Mouse (Mus musculus): ENCODE results near the gene Gm9913. TPM values are rescaled to one million over a fixed set of nuclear protein-coding genes. Genes with fewer than 3 reads are reported as not detected.

Gene Gm9913
- polyA plus RNA-seq, 1 experiment from 2014 or later = 0.24 TPM

DNA sequence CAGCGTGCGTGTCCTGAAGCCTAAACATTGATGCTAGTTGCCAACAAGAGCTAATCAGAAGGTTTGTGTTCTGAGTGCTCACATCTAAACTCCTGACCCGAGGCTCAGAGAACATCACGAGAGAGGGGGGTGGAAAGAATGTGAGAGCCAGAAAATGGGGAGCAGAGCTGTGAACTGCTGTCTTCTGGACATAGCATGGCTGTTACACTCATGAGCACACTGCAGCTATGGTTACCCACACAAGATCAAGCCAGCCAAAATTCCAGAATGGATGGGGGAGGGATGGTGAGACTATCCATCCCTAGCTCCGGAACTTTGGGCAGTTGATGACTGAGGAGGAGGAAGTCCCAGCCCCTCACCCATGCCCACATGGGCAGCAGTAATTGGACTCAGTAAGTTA is 24.8 kb upstream of the Gm9913 start:
- no peak overlapping the region for H3K27ac ChIP-seq (replicated peaks)
- 70% methylated on average over 5 of the region's 5 CpGs for WGBS
- H3K4me2 ChIP-seq (replicated peaks) = no peak overlapping the region
- peaks cover 3% of the 10 kb centered on the region for H3K4me1 ChIP-seq
- ATAC-seq (ENCODE audit: insufficient number of reproducible peaks, low FRiP score, low TSS enrichment, low read depth) = no peak
- H3K9ac ChIP-seq = no peak overlapping the region
- H3K36me3 ChIP-seq = peaks cover 16% of the 10 kb centered on the region; the same call in 1 of the 2 replicates
- H3K4me3 ChIP-seq (replicated peaks) = no peak overlapping the region
- no peaks in the 10 kb centered on the region for H3K27me3 ChIP-seq
- H3K9me3 ChIP-seq (replicated peaks) = no peaks in the 10 kb centered on the region

DNA sequence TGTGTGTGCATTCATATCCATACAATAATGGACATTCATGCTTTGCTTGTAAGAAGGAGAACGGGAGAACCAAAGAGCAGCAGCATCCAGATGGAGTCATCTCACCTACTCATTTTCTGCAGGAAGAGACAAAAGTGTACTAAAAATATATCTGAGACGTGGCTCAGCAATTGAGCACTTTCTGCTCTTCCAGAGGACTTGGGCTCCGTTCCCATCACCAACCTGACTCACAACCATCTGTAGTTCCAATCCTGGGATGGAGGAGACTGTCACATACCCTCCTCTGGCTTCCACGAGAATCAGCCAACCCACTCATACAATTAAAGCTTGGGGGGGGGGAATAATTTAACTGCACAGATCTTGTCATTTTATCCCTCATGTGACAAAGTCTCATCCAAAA is 23.8 kb upstream of the Gm9913 start:
- Histone ChIP-seq H3K27ac (replicated peaks) (no peak overlapping the region), H3K4me3 (replicated peaks) (no peak overlapping the region), H3K9ac (no peak overlapping the region), H3K4me1 (peaks cover 3% of the 10 kb centered on the region), H3K36me3 (peaks cover 13% of the 10 kb centered on the region; the same call in 1 of the 2 replicates), H3K9me3 (replicated peaks) (no peaks in the 10 kb centered on the region), H3K4me2 (replicated peaks) (no peak overlapping the region), H3K27me3 (no peaks in the 10 kb centered on the region)
- WGBS = 83% methylated on average over 4 of the region's 4 CpGs
- no peak for ATAC-seq (ENCODE audit: insufficient number of reproducible peaks, low FRiP score, low TSS enrichment, low read depth)

DNA sequence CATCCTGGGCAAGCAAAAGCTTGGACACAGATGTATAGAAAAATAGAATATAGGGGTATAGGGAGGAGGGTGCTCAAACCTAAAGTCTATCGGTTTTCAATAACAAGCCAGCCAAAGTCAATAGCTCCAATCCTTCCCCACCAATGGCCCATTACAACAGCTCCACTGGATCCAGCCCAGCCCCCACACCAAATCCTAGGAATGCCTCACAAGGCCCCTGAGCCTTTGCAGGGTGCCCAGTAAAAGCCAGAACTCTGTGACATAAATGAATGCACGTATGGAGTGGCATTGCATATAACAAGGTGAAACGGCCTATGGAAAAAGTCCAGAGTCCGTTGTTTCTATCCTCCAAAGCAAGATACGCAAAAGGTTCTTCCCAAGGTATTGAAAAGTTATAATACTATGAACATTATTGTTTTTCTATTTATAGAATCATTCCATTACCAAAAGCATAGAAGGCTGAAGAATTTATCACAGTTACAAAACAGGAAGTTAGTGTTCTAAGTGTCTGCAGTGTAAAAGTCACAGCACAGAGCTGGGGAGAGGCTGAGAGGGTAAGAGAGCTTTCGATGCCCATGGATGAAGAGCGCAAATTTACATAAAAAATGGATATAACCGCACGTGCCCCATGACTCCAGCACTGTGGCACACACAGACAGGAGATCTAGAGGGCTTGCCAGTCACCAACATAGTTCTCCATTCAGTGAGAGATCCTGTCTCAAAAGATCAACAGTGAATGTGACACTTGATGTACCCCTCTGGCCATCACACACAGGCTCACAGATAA is 23.2 kb upstream of the Gm9913 start:
- Histone ChIP-seq H3K27me3 (no peaks in the 10 kb centered on the region), H3K27ac (replicated peaks) (no peak overlapping the region), H3K9me3 (replicated peaks) (no peaks in the 10 kb centered on the region), H3K4me3 (replicated peaks) (no peak overlapping the region), H3K4me2 (replicated peaks) (no peak overlapping the region), H3K4me1 (peaks cover 3% of the 10 kb centered on the region), H3K9ac (no peak overlapping the region), H3K36me3 (peaks cover 7% of the 10 kb centered on the region; the same call in 1 of the 2 replicates)
- 91% methylated on average over 9 of the region's 9 CpGs for WGBS
- no peak for ATAC-seq (ENCODE audit: insufficient number of reproducible peaks, low FRiP score, low TSS enrichment, low read depth)

DNA sequence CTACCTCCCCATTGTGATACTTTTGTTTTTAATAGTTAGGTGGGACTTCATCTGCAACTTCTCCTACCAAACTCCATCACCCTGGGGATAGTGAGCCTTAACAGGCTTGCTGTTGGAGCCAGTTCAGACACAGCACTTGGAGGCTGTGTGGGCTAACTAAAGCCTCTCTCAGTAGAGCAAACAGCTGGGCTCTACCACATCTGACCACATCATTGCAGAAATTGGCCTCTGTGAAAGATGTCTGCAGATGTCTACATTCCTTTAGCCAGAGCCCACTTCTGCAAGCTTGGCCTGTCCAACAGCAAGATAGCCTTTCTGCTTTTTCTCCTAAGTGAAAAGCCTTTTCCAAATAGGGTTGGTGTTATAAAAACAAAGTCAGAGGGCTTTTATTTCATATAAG is 20.7 kb upstream of the Gm9913 start:
- no peak for ATAC-seq (ENCODE audit: insufficient number of reproducible peaks, low FRiP score, low TSS enrichment, low read depth)
- Histone ChIP-seq H3K4me1 (peaks cover 3% of the 10 kb centered on the region), H3K27ac (replicated peaks) (no peak overlapping the region), H3K4me2 (replicated peaks) (no peak overlapping the region), H3K4me3 (replicated peaks) (no peak overlapping the region), H3K9ac (no peak overlapping the region), H3K36me3 (no peaks in the 10 kb centered on the region), H3K9me3 (replicated peaks) (no peaks in the 10 kb centered on the region), H3K27me3 (no peaks in the 10 kb centered on the region)

GRCm38 (mm10) chr2:125484910-125485309 is 20.0 kb upstream of the Gm9913 start:
- no peak overlapping the region for H3K4me2 ChIP-seq (replicated peaks)
- H3K4me3 ChIP-seq (replicated peaks) = no peak overlapping the region
- no peaks in the 10 kb centered on the region for H3K9me3 ChIP-seq (replicated peaks)
- no peak for ATAC-seq (ENCODE audit: insufficient number of reproducible peaks, low FRiP score, low TSS enrichment, low read depth)
- no peak overlapping the region for H3K9ac ChIP-seq
- no peaks in the 10 kb centered on the region for H3K36me3 ChIP-seq
- no peaks in the 10 kb centered on the region for H3K27me3 ChIP-seq
- peaks cover 3% of the 10 kb centered on the region for H3K4me1 ChIP-seq
- H3K27ac ChIP-seq (replicated peaks) = no peak overlapping the region
- 76% methylated on average over 9 of the region's 9 CpGs for WGBS

DNA sequence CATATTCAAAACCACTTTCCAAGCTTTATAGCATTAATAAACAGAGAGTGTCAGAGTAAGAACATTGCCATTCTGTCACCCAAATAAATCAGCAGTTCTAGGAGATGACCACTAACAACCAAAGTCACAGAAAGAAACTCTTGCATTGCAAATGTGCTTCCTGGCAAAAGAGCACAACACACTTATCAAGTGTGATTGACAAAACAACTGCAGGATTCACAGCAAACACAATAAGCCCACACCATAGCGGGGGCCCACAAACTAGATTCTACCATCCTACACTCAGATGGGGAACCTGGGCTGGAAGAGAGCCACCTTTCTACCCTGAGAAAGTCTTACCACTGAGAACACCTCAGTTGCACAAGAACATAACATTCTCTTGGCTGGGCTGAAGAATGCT is 14.9 kb upstream of the Gm9913 start:
- Histone ChIP-seq H3K36me3 (no peaks in the 10 kb centered on the region), H3K4me2 (replicated peaks) (no peak overlapping the region), H3K27ac (replicated peaks) (no peak overlapping the region), H3K27me3 (no peaks in the 10 kb centered on the region), H3K4me3 (replicated peaks) (no peak overlapping the region), H3K9me3 (replicated peaks) (no peaks in the 10 kb centered on the region), H3K4me1 (0 out of 2 replicates have a peak, but pooled peaks cover 4% of the 10 kb centered on the region), H3K9ac (no peak overlapping the region)
- ATAC-seq (ENCODE audit: insufficient number of reproducible peaks, low FRiP score, low TSS enrichment, low read depth) = no peak
- 97% methylated on average over 1 of the region's 1 CpGs for whole genome bisulfite sequencing

DNA sequence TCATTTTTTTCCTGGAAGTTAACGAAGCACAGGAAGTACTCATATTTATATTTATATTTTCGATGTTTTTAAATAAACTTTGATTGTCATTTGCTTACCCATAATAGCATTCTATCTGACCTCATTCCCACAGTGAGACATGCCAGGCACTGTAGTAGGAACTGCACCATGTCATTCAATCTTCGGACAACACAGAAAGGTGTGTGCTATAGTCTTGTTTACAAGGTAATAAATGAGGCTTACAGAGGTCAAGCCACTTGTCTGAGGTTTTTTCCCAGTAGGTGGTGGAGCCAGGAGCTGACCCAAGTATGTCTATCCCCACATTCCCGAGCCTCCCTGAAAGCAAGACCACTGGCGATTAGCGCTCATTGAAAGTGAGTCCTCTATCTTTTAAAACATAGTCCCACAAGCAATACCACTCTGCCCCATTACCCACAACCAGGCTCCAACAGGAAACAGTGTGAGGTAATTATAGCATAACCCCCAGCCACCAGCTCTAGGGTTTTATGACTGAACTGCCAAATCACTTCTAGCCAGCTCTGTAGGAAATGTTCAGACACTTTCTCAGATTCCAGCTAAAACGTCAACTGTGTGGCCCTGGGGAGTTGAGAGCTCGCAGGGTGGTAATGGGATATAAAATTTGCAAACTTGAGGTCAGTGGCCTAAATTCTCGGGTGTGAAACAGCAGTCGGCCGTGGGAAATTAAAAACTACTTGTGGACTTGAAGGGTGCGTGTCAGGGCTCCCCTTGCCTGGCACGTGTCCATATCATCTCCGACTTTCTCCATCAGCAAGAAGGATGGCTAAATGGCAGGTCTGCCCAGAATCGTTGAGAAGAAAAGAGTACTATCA is 12.6 kb upstream of the Gm9913 start:
- Histone ChIP-seq H3K9me3 (replicated peaks) (no peaks in the 10 kb centered on the region), H3K36me3 (no peaks in the 10 kb centered on the region; the same call in none of the 2 replicates), H3K27ac (replicated peaks) (no peak overlapping the region), H3K4me2 (replicated peaks) (no peak overlapping the region), H3K4me3 (replicated peaks) (no peak overlapping the region), H3K27me3 (no peaks in the 10 kb centered on the region), H3K9ac (no peak overlapping the region), H3K4me1 (0 out of 2 replicates have a peak, but pooled peaks cover 4% of the 10 kb centered on the region)
- ATAC-seq (ENCODE audit: insufficient number of reproducible peaks, low FRiP score, low TSS enrichment, low read depth) = no peak
- WGBS = 73% methylated on average over 15 of the region's 15 CpGs

DNA sequence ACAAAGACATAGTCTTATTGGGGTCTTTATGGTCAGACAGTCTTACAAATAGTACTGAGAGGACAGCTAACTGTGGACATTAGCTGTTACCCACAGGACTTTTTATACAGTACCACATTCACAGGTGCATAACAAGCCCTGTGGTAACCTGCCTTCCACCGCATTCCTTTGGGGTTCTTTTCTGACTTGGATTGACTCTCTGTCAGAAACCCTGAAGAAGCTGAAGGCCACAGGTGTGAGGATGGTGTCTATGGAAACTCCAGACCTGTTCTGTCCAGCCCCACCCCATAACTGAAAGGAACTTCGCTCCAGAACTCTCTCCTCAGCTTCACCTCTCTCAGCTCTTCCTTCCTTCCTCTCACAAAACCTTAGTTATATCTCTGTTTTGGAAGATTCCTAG is 10.6 kb upstream of the Gm9913 start:
- ATAC-seq (ENCODE audit: insufficient number of reproducible peaks, low FRiP score, low TSS enrichment, low read depth) = no peak

DNA sequence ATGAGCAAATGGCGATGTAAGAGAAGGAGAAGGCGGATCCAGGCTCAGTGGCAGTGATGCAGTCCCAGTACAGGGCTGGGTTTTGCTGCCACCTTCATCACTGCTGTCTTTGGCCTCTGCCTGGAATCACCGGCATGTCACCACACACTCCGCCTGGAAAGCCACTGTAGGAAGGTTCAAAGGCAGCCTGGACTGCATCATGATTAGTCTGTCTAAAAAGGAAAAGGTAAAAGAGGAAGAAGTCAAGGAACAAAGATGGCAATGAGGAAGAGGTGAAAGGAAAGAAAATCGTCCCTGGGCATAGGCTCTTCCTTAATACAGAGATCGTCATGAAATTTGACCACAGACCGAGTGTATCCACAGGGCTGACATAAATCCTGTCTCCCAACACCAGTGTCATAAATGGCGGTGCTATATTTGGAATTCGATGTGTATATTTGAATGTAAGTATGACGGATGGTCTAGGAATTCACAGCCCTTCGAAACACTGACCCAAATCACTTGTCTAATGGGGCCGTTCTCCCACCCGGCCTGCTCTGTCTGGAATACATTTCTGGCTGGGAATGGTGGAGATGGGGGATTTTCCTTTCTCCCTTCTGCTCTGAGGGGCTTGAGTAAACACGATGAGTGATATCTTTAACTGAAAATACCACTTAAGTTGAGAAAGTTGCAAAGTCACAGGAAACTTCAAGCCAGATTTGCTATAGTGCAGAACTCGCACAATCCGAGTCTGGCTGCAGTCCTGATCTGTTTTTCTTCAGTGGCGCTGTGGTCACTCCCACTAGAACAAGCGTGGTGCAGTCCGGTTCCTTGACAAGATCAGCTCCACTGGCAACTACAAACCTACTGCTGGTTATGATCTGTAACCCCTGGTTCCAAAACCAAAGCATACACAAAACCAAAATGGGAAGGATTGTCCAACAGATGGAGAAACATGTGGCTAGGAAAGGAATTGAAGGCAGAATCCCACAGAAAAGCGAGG is 9.8 kb upstream of the Gm9913 start:
- Histone ChIP-seq H3K4me3 (replicated peaks) (no peak overlapping the region), H3K9ac (no peak overlapping the region), H3K9me3 (replicated peaks) (no peaks in the 10 kb centered on the region), H3K27ac (replicated peaks) (no peak overlapping the region), H3K4me1 (0 out of 2 replicates have a peak, but pooled peaks cover 4% of the 10 kb centered on the region), H3K4me2 (replicated peaks) (no peak overlapping the region), H3K27me3 (no peaks in the 10 kb centered on the region), H3K36me3 (no peaks in the 10 kb centered on the region; the same call in none of the 2 replicates)
- WGBS = 86% methylated on average over 20 of the region's 20 CpGs
- ATAC-seq (ENCODE audit: insufficient number of reproducible peaks, low FRiP score, low TSS enrichment, low read depth) = no peak

More for the DNA sequence above, 10.6 kb upstream of the Gm9913 start:
- Histone ChIP-seq H3K27ac (replicated peaks) (no peak overlapping the region), H3K4me1 (0 out of 2 replicates have a peak, but pooled peaks cover 4% of the 10 kb centered on the region), H3K4me2 (replicated peaks) (no peak overlapping the region), H3K4me3 (replicated peaks) (no peak overlapping the region), H3K27me3 (no peaks in the 10 kb centered on the region), H3K9me3 (replicated peaks) (no peaks in the 10 kb centered on the region), H3K36me3 (no peaks in the 10 kb centered on the region; the same call in none of the 2 replicates), H3K9ac (no peak overlapping the region)
- 88% methylated on average over 2 of the region's 2 CpGs for WGBS

GRCm38 (mm10) chr2:125496696-125497095 is 8.2 kb upstream of the Gm9913 start:
- Histone ChIP-seq H3K36me3 (peaks cover 2% of the 10 kb centered on the region), H3K4me2 (replicated peaks) (no peak overlapping the region), H3K27me3 (no peaks in the 10 kb centered on the region), H3K9ac (no peak overlapping the region), H3K4me1 (0 out of 2 replicates have a peak, but pooled peaks cover 4% of the 10 kb centered on the region), H3K9me3 (replicated peaks) (no peaks in the 10 kb centered on the region), H3K27ac (replicated peaks) (no peak overlapping the region), H3K4me3 (replicated peaks) (no peak overlapping the region)
- no peak for ATAC-seq (ENCODE audit: insufficient number of reproducible peaks, low FRiP score, low TSS enrichment, low read depth)
- WGBS = 92% methylated on average over 5 of the region's 5 CpGs

All from embryonic facial prominence, embryonic 15.5 days (tissue).